Mouse (Mus musculus): ENCODE measurements around the gene Fbxl2. TPM values are rescaled to one million over a fixed set of nuclear protein-coding genes. Genes with fewer than 3 reads are reported as not detected.

Gene Fbxl2
- polyA plus RNA-seq, 1 experiment from 2014 or later = 3.7 TPM

DNA sequence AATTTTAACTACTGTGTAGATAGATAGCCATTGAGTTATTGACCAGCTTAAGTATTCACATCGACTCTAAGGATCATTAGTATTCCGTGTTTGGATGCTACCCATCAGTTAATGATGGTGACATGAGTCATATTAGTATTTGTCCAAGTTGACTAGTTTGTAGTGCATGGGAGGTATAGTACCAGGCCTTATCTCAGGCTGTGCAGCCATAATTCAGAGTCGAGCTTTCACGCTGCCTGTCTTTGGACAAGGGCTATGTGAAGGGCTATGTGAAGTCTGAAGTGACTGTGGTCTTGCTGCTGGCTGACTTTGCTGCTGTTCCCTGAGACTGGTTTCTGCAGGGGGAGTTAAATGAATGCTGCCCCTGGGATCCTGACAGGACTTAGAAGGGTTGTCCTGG is 88.2 kb downstream of the Fbxl2 start:
- Histone ChIP-seq H3K4me2 (ENCODE audit: low read length) (no peak overlapping the region), H3K27me3 (replicated peaks; ENCODE audit: control insufficient read depth, insufficient read depth, low read length) (no peaks in the 10 kb centered on the region), H3K36me3 (ENCODE audit: control insufficient read depth, insufficient read depth, low read length) (peaks cover 65% of the 10 kb centered on the region), H3K9me3 (ENCODE audit: control insufficient read depth, low read length) (no peaks in the 10 kb centered on the region), H3K27ac (ENCODE audit: low read depth) (no peak overlapping the region), H3K9ac (ENCODE audit: low read length) (no peak overlapping the region), H3K4me1 (replicated peaks; ENCODE audit: control insufficient read depth, insufficient read depth, low read length) (no peaks in the 10 kb centered on the region), H3K4me3 (ENCODE audit: low read depth, low read length) (no peak overlapping the region)
- DNase-seq (ENCODE audit: low spot score) (no peak), ATAC-seq (replicated peaks; ENCODE audit: low FRiP score, low TSS enrichment, low read depth) (no peak)
- 90% methylated on average over 4 of the region's 4 CpGs for WGBS

DNA sequence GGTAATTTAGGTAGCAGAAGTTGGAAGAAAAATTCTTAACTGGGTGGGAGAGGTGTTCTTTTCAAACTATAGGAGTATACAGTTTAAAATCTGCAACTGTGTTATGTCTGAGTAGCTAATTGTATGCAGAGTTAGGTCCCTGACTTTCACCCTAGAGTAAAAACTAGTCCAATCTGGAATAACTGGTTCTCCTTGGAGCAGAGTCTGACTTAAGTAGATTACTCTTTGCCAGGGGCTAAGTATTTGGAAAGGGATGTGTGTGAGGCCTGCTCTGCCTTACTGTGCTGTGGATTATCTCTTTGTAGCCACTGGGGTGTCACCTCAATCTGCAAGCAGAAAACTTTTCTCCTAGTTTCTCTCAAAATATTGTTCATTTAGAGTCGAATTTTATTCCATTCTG is 98.8 kb downstream of the Fbxl2 start:
- peaks cover 43% of the 10 kb centered on the region for H3K36me3 ChIP-seq (ENCODE audit: control insufficient read depth, insufficient read depth, low read length)
- no peak overlapping the region for H3K4me2 ChIP-seq (ENCODE audit: low read length)
- no peaks in the 10 kb centered on the region for H3K9me3 ChIP-seq (ENCODE audit: control insufficient read depth, low read length)
- WGBS = 92% methylated on average over 1 of the region's 1 CpGs
- no peak overlapping the region for H3K9ac ChIP-seq (ENCODE audit: low read length)
- ATAC-seq (replicated peaks; ENCODE audit: low FRiP score, low TSS enrichment, low read depth) (no peak), DNase-seq (ENCODE audit: low spot score) (no peak)
- no peak overlapping the region for H3K4me3 ChIP-seq (ENCODE audit: low read depth, low read length)
- H3K27me3 ChIP-seq (replicated peaks; ENCODE audit: control insufficient read depth, insufficient read depth, low read length) = no peaks in the 10 kb centered on the region
- H3K27ac ChIP-seq (ENCODE audit: low read depth) = no peak overlapping the region
- H3K4me1 ChIP-seq (replicated peaks; ENCODE audit: control insufficient read depth, insufficient read depth, low read length) = no peaks in the 10 kb centered on the region

DNA sequence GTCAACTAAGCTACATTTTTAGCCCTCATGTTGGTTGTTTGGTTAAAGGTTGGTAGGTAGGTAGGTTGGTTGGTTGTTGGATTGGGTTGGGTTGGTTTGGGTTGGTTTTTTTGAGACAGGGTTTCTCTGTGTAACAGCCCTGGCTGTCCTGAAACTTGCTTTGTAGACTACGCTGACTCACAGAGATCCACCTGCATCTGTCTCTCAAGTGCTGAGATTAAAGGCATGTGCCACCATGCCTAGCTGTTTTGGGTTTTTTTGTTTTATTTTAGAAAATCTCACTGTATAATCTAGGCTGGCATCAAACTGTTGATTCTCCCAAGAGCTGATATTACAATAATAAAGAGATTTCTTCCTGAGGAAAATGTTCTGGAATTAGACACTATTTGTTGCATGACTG is 102.6 kb downstream of the Fbxl2 start:
- no peaks in the 10 kb centered on the region for H3K9me3 ChIP-seq (ENCODE audit: control insufficient read depth, low read length)
- H3K36me3 ChIP-seq (ENCODE audit: control insufficient read depth, insufficient read depth, low read length) = peaks cover 33% of the 10 kb centered on the region
- no peak for DNase-seq (ENCODE audit: low spot score)
- 100% methylated on average over 1 of the region's 1 CpGs for WGBS
- H3K4me1 ChIP-seq (replicated peaks; ENCODE audit: control insufficient read depth, insufficient read depth, low read length) = no peaks in the 10 kb centered on the region
- ATAC-seq (replicated peaks; ENCODE audit: low FRiP score, low TSS enrichment, low read depth) = no peak
- no peaks in the 10 kb centered on the region for H3K27me3 ChIP-seq (replicated peaks; ENCODE audit: control insufficient read depth, insufficient read depth, low read length)
- H3K4me3 ChIP-seq (ENCODE audit: low read depth, low read length) = no peak overlapping the region
- no peak overlapping the region for H3K4me2 ChIP-seq (ENCODE audit: low read length)
- no peak overlapping the region for H3K9ac ChIP-seq (ENCODE audit: low read length)
- no peak overlapping the region for H3K27ac ChIP-seq (ENCODE audit: low read depth)

DNA sequence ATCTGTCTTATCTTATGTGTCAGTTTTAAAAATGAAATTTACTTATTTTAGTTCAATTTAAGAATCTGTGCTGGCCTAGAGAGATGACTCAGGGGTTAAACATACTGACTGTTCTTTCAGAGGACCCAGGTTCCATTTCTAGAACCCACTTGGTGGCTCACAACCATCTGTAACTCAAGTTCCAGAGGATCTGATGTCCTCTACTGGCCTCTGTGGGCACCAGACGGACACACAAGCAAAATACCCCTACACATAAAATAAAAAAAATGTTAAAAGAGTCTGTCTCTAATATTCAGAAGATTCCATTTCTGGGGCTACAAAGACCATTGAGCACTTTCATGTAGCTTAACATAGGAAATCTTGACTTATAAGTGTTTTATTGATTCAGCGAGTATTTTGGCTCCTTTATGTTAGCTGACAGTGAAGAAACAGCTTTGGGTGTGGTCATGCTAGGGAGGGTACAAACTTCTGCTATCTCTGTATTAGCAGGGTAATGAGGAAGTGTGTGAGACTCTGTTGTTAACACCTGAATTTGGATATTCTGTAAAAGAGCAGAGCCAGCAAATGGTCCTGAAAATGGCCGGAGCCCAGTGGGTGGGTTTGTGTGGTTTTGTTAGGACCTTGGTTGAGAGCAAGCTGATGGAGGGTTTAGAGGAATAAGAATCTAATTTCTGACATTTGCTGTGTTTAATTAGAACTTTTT is 104.7 kb downstream of the Fbxl2 start:
- no peak overlapping the region for H3K27ac ChIP-seq (ENCODE audit: low read depth)
- H3K9ac ChIP-seq (ENCODE audit: low read length) = no peak overlapping the region
- DNase-seq (ENCODE audit: low spot score) (no peak), ATAC-seq (replicated peaks; ENCODE audit: low FRiP score, low TSS enrichment, low read depth) (no peak)
- H3K36me3 ChIP-seq (ENCODE audit: control insufficient read depth, insufficient read depth, low read length) = peaks cover 15% of the 10 kb centered on the region
- 88% methylated on average over 3 of the region's 3 CpGs for WGBS
- no peaks in the 10 kb centered on the region for H3K9me3 ChIP-seq (ENCODE audit: control insufficient read depth, low read length)
- no peak overlapping the region for H3K4me2 ChIP-seq (ENCODE audit: low read length)
- H3K4me3 ChIP-seq (ENCODE audit: low read depth, low read length) = no peak overlapping the region
- no peaks in the 10 kb centered on the region for H3K4me1 ChIP-seq (replicated peaks; ENCODE audit: control insufficient read depth, insufficient read depth, low read length)
- no peaks in the 10 kb centered on the region for H3K27me3 ChIP-seq (replicated peaks; ENCODE audit: control insufficient read depth, insufficient read depth, low read length)

DNA sequence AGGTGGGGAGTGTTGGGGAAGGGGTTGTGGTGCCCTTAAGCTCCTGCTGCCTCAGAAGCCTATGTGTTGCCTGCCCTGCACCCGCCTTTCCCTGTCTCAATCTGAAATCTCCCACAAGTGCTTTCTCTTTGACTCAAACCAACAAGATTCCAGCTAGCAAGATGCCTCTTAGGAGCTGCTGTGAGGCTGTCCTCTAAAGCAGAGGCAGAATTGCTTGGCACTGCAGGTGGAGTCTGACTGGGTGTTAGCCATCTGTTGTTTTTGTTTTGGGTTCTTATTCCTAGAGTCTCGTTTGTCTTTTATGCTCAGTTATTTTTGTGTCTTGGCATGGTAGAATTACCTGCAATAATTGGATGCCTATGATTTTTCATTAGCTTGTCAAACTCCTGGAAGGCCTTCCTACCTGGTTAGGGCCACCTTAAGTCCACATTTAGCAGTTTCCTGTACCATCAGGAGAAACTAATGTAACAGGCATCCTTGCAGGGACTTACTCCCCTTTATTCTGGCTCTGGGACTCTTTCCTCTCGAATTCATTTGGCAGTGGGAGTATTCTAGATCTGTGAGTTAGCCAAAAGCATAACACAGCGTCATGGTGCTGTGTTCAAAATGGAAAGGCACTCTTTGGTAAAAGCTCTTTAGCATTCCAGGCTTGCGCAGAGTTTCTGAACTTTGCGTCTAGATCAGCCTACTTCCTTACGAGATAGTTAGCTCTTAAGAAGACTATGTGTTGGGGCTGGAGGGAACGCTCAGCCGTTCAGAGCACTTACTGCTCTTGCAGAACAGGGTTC is 106.7 kb downstream of the Fbxl2 start:
- Histone ChIP-seq H3K4me2 (ENCODE audit: low read length) (no peak overlapping the region), H3K9ac (ENCODE audit: low read length) (no peak overlapping the region), H3K4me3 (ENCODE audit: low read depth, low read length) (no peak overlapping the region), H3K36me3 (ENCODE audit: control insufficient read depth, insufficient read depth, low read length) (no peaks in the 10 kb centered on the region), H3K27ac (ENCODE audit: low read depth) (no peak overlapping the region), H3K9me3 (ENCODE audit: control insufficient read depth, low read length) (no peaks in the 10 kb centered on the region), H3K27me3 (replicated peaks; ENCODE audit: control insufficient read depth, insufficient read depth, low read length) (no peaks in the 10 kb centered on the region), H3K4me1 (replicated peaks; ENCODE audit: control insufficient read depth, insufficient read depth, low read length) (0 out of 2 replicates have a peak, but pooled peaks cover 4% of the 10 kb centered on the region)
- DNase-seq (ENCODE audit: low spot score) (no peak), ATAC-seq (replicated peaks; ENCODE audit: low FRiP score, low TSS enrichment, low read depth) (no peak)
- 89% methylated on average over 9 of the region's 9 CpGs for WGBS

DNA sequence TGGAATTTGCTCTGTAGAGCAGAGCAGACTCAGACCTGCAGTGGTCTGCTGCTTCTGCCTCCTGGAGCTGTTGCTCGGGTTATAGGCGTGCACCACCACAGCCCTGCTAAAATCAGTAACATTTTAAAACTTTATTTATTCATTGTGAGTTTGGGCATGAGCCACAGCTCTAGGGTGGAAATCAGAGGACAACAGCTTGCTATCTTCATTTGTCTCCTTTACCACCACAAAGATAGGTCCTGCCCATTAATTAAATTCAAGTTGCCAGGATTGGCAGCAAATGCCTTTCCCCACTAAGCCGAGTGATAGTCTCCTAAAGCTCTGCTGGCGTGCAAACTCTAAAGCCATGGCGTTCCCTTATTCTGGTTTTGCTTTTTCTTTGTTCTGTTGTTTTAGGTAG is 110.4 kb downstream of the Fbxl2 start:
- Histone ChIP-seq H3K27ac (ENCODE audit: low read depth) (no peak overlapping the region), H3K36me3 (ENCODE audit: control insufficient read depth, insufficient read depth, low read length) (no peaks in the 10 kb centered on the region)
- WGBS = 81% methylated on average over 5 of the region's 5 CpGs

DNA sequence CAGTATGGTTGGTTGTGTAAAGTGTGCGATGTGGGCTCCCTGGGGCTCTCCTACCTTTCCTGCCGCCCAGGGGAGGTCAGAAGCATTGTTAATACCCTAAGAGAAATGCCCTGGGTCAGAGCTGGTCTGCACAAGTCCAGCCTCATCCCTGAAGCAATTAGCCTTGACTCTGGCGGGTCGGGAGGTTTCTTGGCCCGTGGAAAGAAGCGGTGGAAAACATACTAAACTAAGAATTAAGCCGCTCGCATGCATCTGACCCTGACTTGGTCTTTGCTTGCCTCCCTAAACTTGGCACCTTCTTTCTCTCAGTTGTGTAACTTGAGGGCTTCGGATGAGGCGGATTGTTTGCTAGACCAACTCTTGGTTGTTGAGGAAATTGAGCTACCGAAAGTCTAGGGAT is 113.5 kb downstream of the Fbxl2 start:
- Histone ChIP-seq H3K27ac (ENCODE audit: low read depth) (peak overlapping the region; percentile 88; the same call in 1 of the 2 replicates), H3K4me1 (replicated peaks; ENCODE audit: control insufficient read depth, insufficient read depth, low read length) (peaks cover 9% of the 10 kb centered on the region; the same call in 1 of the 2 replicates), H3K9ac (ENCODE audit: low read length) (peak overlapping the region; percentile 97), H3K36me3 (ENCODE audit: control insufficient read depth, insufficient read depth, low read length) (no peaks in the 10 kb centered on the region), H3K9me3 (ENCODE audit: control insufficient read depth, low read length) (no peaks in the 10 kb centered on the region), H3K4me3 (ENCODE audit: low read depth, low read length) (peak overlapping the region; percentile 96), H3K27me3 (replicated peaks; ENCODE audit: control insufficient read depth, insufficient read depth, low read length) (no peaks in the 10 kb centered on the region), H3K4me2 (ENCODE audit: low read length) (peak overlapping the region; percentile 81)
- 23% methylated on average over 11 of the region's 11 CpGs for WGBS
- no peak for ATAC-seq (replicated peaks; ENCODE audit: low FRiP score, low TSS enrichment, low read depth)
- DNase-seq (ENCODE audit: low spot score) = peak; percentile 64

More for the DNA sequence above, 110.4 kb downstream of the Fbxl2 start:
- H3K9ac ChIP-seq (ENCODE audit: low read length) = no peak overlapping the region
- H3K4me1 ChIP-seq (replicated peaks; ENCODE audit: control insufficient read depth, insufficient read depth, low read length) = peaks cover 9% of the 10 kb centered on the region; the same call in 1 of the 2 replicates
- no peak overlapping the region for H3K4me3 ChIP-seq (ENCODE audit: low read depth, low read length)
- no peak for DNase-seq (ENCODE audit: low spot score)
- no peak overlapping the region for H3K4me2 ChIP-seq (ENCODE audit: low read length)
- no peaks in the 10 kb centered on the region for H3K9me3 ChIP-seq (ENCODE audit: control insufficient read depth, low read length)
- no peak for ATAC-seq (replicated peaks; ENCODE audit: low FRiP score, low TSS enrichment, low read depth)
- no peaks in the 10 kb centered on the region for H3K27me3 ChIP-seq (replicated peaks; ENCODE audit: control insufficient read depth, insufficient read depth, low read length)

DNA sequence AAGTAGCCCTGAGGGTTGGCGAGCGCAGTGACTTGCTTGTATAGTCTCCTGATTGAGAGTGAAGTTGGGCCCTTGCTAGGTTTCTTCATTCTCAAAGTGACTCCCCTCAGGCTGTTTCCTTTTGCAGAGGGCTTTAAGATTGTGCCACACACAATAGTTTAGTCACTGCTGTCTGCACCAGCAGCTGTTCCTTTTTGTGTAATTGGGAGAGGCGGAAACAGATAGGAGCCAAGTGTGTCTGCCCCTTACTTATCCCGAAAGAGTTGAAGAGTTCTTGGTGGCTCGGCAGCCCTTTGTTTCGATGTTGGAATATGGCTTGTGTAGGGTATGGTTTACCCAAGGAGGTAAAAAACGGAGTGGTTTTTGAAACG is 113.9 kb downstream of the Fbxl2 start:
- 2% methylated on average over 8 of the region's 8 CpGs for WGBS
- H3K27ac ChIP-seq (ENCODE audit: low read depth) = peak overlapping the region; percentile 88
- no peaks in the 10 kb centered on the region for H3K36me3 ChIP-seq (ENCODE audit: control insufficient read depth, insufficient read depth, low read length)
- no peak for ATAC-seq (replicated peaks; ENCODE audit: low FRiP score, low TSS enrichment, low read depth)
- H3K9me3 ChIP-seq (ENCODE audit: control insufficient read depth, low read length) = no peaks in the 10 kb centered on the region
- DNase-seq (ENCODE audit: low spot score) = no peak
- H3K9ac ChIP-seq (ENCODE audit: low read length) = peak overlapping the region; percentile 97
- H3K27me3 ChIP-seq (replicated peaks; ENCODE audit: control insufficient read depth, insufficient read depth, low read length) = no peaks in the 10 kb centered on the region
- peaks cover 9% of the 10 kb centered on the region; the same call in 1 of the 2 replicates for H3K4me1 ChIP-seq (replicated peaks; ENCODE audit: control insufficient read depth, insufficient read depth, low read length)
- H3K4me2 ChIP-seq (ENCODE audit: low read length) = peak overlapping the region; percentile 81
- H3K4me3 ChIP-seq (ENCODE audit: low read depth, low read length) = peak overlapping the region; percentile 96
